Mouse (Mus musculus) heart, adult 2 months (tissue): ENCODE measurements around the gene Unc79. TPM values are rescaled to one million over a fixed set of nuclear protein-coding genes. Genes with fewer than 3 reads are reported as not detected.

Source experiments
- DNase-seq, 2 experiments: peaks; one replicate each; pipeline ENCODE4 v3.0.0; 2021
- H3K27ac ChIP-seq: fragments of 200-600 bp; 2 replicates; pipeline ENCODE4 v1.8.1; 2022
- H3K27me3 ChIP-seq: fragments of 200-500 bp; 2 replicates; pipeline ENCODE4 v1.6.1; 2012; ENCODE audit warnings: mild to moderate bottlenecking, low read length, inconsistent platforms, mixed read lengths; ENCODE audit not compliant: control insufficient read depth, insufficient read depth
- H3K36me3 ChIP-seq: fragments of 200-500 bp; 2 replicates; pipeline ENCODE4 v1.6.1; 2012; ENCODE audit warnings: low read length, inconsistent platforms; ENCODE audit not compliant: control insufficient read depth, insufficient read depth
- H3K4me1 ChIP-seq: fragments of 200-500 bp; 2 replicates; pipeline ENCODE4 v1.6.1; 2011; ENCODE audit warnings: low read length; ENCODE audit not compliant: control insufficient read depth, insufficient read depth
- H3K4me3 ChIP-seq: fragments of 200-600 bp; 2 replicates; pipeline ENCODE4 v1.8.1; 2022
- H3K79me2 ChIP-seq: fragments of 200-500 bp; replicated peaks from 2 replicates; pipeline ENCODE4 v1.6.1; 2012; ENCODE audit warnings: mild to moderate bottlenecking, inconsistent platforms, low read length, moderate library complexity, mixed read lengths; ENCODE audit not compliant: control insufficient read depth, insufficient read depth
- H3K9ac ChIP-seq: fragments of 200-500 bp; 2 replicates; pipeline ENCODE4 v1.6.1; 2012; ENCODE audit warnings: low read depth, mild to moderate bottlenecking, control low read depth, inconsistent platforms, low read length, mixed read lengths
- CTCF ChIP-seq: fragments of 200-600 bp; IDR thresholded peaks from 2 replicates; pipeline ENCODE4 v1.8.1; 2022; ENCODE audit warnings: antibody characterized with exemption, mild to moderate bottlenecking, moderate library complexity
- EP300 ChIP-seq: fragments of 200-500 bp; IDR thresholded peaks from 2 replicates; pipeline ENCODE4 v1.6.1; 2011; ENCODE audit warnings: low read depth, low read length, control low read depth; ENCODE audit not compliant: insufficient read depth
- POLR2A ChIP-seq: fragments of 200-500 bp; IDR thresholded peaks from 2 replicates; pipeline ENCODE4 v1.6.1; 2011; ENCODE audit warnings: mild to moderate bottlenecking, low read depth, low read length, control low read depth; ENCODE audit not compliant: insufficient read depth
- WGBS: fragments of 180-500 bp; shearing (Covaris S2); methylation state at CpG from one replicate; pipeline ENCODE4 v1.1.7; 2018; 5-methylcytosine and 5-hydroxymethylcytosine counted together
- intact Hi-C: fragments of 180-260 bp; cut with DNase I; formaldehyde crosslinking; loops from one replicate; pipeline ENCODE4 v1.15.1; 2025
- polyA plus RNA-seq: library from polyadenylated mRNA; depleted of rRNA; stranded (reverse); fragments of >200 nt; gene quantifications from 2 replicates; pipeline ENCODE4 v1.2.3, GENCODE M21; 2012
- total RNA-seq, 2 experiments: library from RNA; stranded (reverse); gene quantifications; 2 replicates each; pipeline ENCODE4 v1.2.3; 2021

Unc79 gene
- total and polyA plus RNA-seq, 3 experiments: 0.05 to 0.20 (median 0.05) TPM

DNA sequence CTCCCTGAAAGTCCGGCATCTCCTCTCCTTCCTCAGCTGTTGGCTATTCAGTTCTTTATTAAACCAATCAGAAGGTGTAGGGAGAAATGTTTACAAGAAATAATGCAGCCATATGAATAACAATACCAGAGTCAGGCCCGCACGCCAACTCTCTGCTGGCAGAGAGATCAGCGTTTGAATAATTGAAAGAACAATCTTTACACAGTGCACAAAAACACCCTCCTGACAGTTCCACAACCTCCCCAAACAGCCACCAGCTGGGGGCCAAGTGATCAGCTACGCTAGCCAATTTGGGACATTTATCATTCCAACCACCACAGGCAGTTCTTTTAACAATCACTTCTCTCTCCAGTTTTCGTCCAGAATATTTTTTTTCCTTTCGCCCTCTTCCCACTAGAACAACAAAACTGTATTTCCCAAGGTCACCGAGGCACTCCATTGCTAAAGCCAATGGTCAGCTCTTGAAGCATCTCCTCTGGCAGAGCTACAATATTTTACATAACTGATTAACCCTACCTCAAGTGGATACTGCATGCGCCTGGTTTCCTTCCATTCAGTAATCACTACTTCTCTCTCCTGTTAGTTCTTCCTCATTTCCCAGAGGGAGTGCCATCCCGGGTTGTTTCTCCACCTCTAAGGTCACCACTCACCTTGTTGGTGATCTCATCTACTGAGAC, 169.0 kb downstream of the Unc79 start:
- no peak for DNase-seq
- Histone ChIP-seq H3K4me1 (no peaks in the 10 kb centered on the region), H3K9ac (no peak overlapping the region), H3K27ac (no peak overlapping the region), H3K27me3 (no peaks in the 10 kb centered on the region; the same call in 1 of the 2 replicates), H3K36me3 (no peaks in the 10 kb centered on the region), H3K79me2 (no peaks in the 10 kb centered on the region), H3K4me3 (no peak overlapping the region)
- no peak for TF ChIP-seq POLR2A
- TF ChIP-seq CTCF: no peak
- TF ChIP-seq EP300: no peak
- 77% methylated on average over 10 of the region's 10 CpGs for WGBS
- intact Hi-C loops: no loop called here

DNA sequence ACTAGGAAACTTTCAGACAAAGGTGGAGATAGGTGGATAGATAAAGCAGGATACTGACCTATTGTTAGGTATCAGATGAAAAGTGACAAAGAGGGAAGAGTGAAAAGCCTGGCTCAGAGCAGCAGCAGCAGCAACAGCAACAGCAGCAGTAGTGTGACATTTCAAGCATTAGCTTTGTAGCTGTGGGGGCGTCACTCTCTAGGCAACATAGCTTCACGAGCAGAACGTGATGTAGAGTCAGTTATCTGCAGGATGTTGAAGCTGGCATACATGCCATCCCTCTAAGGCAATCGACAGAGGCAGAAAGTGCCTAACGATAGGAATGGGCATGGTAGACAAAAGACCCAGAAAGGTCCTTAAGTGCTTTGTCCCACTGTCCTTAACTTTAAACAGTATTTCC, 173.3 kb downstream of the Unc79 start:
- intact Hi-C loops: no loop called here

DNA sequence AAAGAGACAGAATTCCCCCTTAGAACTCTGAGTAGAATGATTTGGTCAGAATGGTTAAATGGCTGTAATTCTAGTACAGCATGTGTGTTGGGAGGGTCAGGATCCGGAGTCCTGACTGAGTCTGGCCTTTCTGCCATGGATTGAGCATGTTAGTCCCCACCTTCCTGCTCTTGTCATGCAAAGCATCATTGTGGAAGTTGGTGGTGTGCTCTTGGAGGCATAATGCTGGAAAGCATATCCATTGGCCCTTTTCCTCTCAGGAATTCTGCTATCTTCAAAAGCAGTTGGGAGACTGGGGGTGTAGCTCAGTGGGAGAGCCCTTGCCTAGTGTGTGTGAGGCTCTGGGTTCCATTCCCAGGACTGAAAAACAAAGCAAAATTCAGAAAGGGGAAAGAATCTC, 175.2 kb downstream of the Unc79 start:
- Histone ChIP-seq H3K79me2 (no peaks in the 10 kb centered on the region), H3K27me3 (no peaks in the 10 kb centered on the region; the same call in 1 of the 2 replicates), H3K4me1 (no peaks in the 10 kb centered on the region), H3K36me3 (no peaks in the 10 kb centered on the region), H3K27ac (no peak overlapping the region), H3K9ac (no peak overlapping the region), H3K4me3 (no peak overlapping the region)
- DNase-seq: no peak
- intact Hi-C loops: no loop called here
- TF ChIP-seq CTCF (no peak), EP300 (no peak), POLR2A (no peak)
- WGBS: 58% methylated on average over 1 of the region's 1 CpGs

More for the DNA sequence above, 173.3 kb downstream of the Unc79 start:
- H3K36me3 ChIP-seq: no peaks in the 10 kb centered on the region
- TF ChIP-seq EP300: no peak
- TF ChIP-seq CTCF: no peak
- TF ChIP-seq POLR2A: no peak
- DNase-seq: no peak
- no peaks in the 10 kb centered on the region; the same call in 1 of the 2 replicates for H3K27me3 ChIP-seq
- H3K4me1 ChIP-seq: no peaks in the 10 kb centered on the region
- no peak overlapping the region for H3K4me3 ChIP-seq
- no peak overlapping the region for H3K9ac ChIP-seq
- no peaks in the 10 kb centered on the region for H3K79me2 ChIP-seq
- no peak overlapping the region for H3K27ac ChIP-seq
- whole genome bisulfite sequencing: 59% methylated on average over 5 of the region's 5 CpGs

DNA sequence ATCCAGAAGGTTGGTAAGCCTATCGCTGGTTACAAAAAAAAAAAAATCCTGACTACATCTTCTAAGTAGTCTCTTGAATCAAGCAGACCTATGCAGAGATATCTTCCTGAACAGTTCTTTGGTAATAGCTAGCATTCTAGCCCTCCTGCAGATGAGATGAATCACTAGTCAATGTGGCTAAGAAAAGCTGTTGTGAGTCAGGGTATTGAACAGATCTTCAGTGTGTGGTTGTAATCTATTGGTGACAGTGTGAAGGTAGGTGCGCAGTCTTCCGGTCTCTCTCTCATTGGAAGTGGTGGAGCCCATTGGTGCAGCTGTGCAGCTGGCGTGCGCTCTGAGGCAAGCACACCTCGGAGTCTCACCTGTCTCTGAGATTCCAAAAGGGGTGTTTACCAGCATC, 180.3 kb downstream of the Unc79 start:
- Histone ChIP-seq H3K4me1 (no peaks in the 10 kb centered on the region), H3K27me3 (no peaks in the 10 kb centered on the region), H3K27ac (no peak overlapping the region), H3K36me3 (no peaks in the 10 kb centered on the region), H3K79me2 (no peaks in the 10 kb centered on the region), H3K9ac (no peak overlapping the region), H3K4me3 (no peak overlapping the region)
- DNase-seq: no peak
- intact Hi-C loops: no loop called here
- TF ChIP-seq EP300 (no peak), POLR2A (no peak), CTCF (no peak)
- WGBS: 91% methylated on average over 6 of the region's 6 CpGs

DNA sequence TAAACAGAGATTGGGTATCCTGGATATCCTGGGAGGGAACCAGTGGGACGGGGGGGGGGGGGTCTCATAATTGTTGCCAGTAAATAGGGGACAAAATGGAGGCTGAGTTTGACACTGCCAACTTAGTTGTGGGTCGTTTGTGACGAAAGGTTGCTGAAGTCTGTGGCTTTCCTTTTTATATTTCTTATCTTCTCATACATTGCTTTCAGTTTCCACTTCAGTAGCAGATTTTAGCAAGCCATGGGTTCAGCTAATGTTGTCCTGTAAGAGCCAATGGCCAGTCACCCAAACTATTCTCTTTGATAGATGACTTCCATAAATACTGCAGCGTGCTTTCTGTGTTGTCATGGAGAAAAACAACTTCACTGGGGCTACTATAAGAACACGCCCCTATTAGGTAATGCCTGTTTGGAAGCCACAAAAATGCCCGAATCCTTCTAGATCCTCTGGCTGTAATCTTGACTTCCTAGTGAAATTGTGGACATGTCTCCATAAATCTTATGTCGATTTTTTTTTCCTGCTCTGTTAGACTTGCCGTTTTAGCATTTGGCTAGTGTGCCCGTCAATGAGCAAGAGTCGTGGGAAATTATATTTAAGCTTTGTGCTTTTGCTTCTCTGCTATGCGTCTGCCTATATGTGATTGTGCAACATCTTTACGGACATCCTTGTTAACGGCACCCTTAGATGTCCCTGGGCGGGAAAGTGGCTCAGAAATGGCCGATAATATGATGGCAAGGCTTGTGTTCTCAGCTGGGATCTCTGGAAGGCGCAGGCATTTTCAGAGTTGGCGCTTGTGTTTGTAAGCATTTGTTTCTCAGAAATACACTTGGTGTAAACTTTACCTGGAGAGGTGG, 181.0 kb downstream of the Unc79 start:
- Histone ChIP-seq H3K9ac (no peak overlapping the region), H3K27me3 (no peaks in the 10 kb centered on the region), H3K4me1 (no peaks in the 10 kb centered on the region), H3K36me3 (no peaks in the 10 kb centered on the region), H3K79me2 (no peaks in the 10 kb centered on the region), H3K27ac (no peak overlapping the region), H3K4me3 (no peak overlapping the region)
- DNase-seq: no peak
- TF ChIP-seq CTCF: no peak
- no peak for TF ChIP-seq EP300
- TF ChIP-seq POLR2A: no peak
- intact Hi-C loops: no loop called here
- WGBS: 72% methylated on average over 17 of the region's 17 CpGs

DNA sequence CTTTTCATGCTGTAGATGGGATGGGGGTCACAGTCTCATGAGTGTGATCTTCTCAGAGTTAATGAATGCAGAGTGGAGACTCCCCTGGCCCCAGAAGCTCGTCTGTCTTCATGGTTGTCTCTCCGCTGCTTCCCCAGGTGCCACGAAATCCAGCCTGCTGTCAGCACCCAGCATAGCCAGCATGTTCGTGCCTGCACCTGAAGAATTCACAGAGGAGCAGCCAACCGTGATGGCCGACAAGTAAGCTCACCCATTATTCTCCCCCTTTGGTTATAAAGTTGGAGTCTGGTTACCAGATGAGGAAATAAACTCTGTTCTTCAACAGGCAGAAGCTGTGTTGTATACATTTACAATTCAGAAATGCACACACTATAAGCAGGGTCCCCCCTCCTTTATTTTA, 182.8 kb downstream of the Unc79 start:
- DNase-seq: no peak
- no peak overlapping the region for H3K9ac ChIP-seq
- intact Hi-C loops: no loop called here
- H3K4me1 ChIP-seq: no peaks in the 10 kb centered on the region
- H3K36me3 ChIP-seq: no peaks in the 10 kb centered on the region
- no peaks in the 10 kb centered on the region for H3K27me3 ChIP-seq
- H3K79me2 ChIP-seq: no peaks in the 10 kb centered on the region
- no peak for TF ChIP-seq EP300
- no peak for TF ChIP-seq CTCF
- TF ChIP-seq POLR2A: no peak
- WGBS: 69% methylated on average over 6 of the region's 6 CpGs
- H3K27ac ChIP-seq: no peak overlapping the region
- no peak overlapping the region for H3K4me3 ChIP-seq
